Mouse (Mus musculus): ENCODE data around the gene Ak5. TPM values are rescaled to one million over a fixed set of nuclear protein-coding genes. Genes with fewer than 3 reads are reported as not detected.
"Not testable (repeated sequence)": the region's sequence is repeated elsewhere in the genome, so short reads cannot be mapped to it uniquely, and the experiment has no call there.

Gene Ak5
- polyA plus RNA-seq, 1 experiment from 2014 or later, result 1.2 TPM

DNA sequence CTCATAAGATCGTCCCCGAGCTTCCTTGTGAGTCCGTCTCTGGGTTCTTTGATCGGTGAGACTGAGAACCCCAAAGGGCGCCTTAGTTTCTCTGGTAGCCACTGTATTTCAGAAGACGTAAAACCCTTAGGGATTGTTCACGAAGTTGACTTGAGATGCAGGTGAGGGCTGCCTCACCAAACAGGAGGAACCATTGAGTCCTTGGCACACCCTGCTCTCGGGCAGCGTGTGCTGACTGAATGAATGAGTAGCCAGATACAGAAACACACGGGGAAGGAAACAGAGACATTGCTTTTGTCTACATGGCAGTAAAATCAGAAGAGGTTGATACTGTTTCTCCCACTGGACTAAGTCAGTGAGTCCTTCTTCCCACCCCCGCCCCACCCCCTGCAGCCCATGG lies 48.1 kb downstream of the Ak5 start:
- Histone ChIP-seq H3K4me3 (replicated peaks) (no peak overlapping the region), H3K9ac (no peak overlapping the region), H3K9me3 (no peaks in the 10 kb centered on the region), H3K27me3 (no peaks in the 10 kb centered on the region), H3K36me3 (replicated peaks) (no peaks in the 10 kb centered on the region), H3K4me2 (0 out of 2 replicates have a peak overlapping the region, but pooled peaks have one; percentile 13), H3K27ac (no peak overlapping the region), H3K4me1 (peaks cover 9% of the 10 kb centered on the region; the same call in 1 of the 2 replicates)
- no peak for ATAC-seq (ENCODE audit: low FRiP score)
- WGBS, result 66% methylated on average over 11 of the region's 11 CpGs

DNA sequence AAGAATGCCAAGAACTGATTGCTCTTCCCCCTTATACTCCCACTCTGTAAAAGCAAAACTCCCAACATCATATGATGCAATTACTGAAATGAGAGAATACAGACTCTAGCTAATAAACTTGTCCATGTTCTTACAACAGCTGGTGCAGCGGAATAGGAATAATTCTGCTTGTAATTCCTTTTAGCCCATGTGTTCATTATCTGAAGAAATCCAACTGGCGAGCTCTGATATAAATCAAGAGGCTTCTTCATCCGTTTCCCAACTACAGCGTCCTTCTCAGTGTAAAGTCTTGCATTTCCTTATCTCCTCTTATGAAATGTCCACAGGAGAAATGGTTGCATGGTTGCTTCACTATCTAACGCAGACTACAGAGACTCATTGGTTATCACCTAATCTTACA lies 59.1 kb downstream of the Ak5 start:
- H3K4me2 ChIP-seq, result no peak overlapping the region
- ATAC-seq (ENCODE audit: low FRiP score), result no peak
- H3K27ac ChIP-seq, result no peak overlapping the region
- H3K9ac ChIP-seq, result no peak overlapping the region
- H3K4me1 ChIP-seq, result no peaks in the 10 kb centered on the region
- no peaks in the 10 kb centered on the region for H3K27me3 ChIP-seq
- 92% methylated on average over 5 of the region's 5 CpGs for WGBS
- no peaks in the 10 kb centered on the region for H3K9me3 ChIP-seq
- no peak overlapping the region for H3K4me3 ChIP-seq (replicated peaks)
- H3K36me3 ChIP-seq (replicated peaks), result no peaks in the 10 kb centered on the region

DNA sequence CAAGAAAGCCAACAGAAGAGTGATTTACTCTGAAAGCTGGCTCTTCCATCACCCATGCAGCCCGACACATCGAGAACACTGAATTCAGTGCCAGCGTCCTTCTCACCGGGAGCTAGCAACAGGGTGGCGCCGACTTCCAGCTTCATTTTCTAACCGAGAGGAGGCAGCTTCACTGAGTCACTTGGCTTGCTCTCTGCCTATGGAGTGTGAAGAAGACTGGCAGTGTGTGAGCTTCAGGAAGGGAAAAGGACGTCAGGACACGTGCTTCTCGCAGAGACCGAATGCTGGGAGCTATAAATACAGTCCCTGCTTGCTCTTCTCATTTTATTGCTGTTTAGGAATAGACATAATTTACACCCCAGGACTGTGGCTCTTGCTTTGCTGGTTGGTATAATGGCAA lies 62.3 kb downstream of the Ak5 start:
- no peak overlapping the region for H3K27ac ChIP-seq
- H3K4me2 ChIP-seq, result no peak overlapping the region
- H3K27me3 ChIP-seq, result no peaks in the 10 kb centered on the region
- WGBS, result 78% methylated on average over 11 of the region's 11 CpGs
- H3K36me3 ChIP-seq (replicated peaks), result no peaks in the 10 kb centered on the region
- no peaks in the 10 kb centered on the region for H3K9me3 ChIP-seq
- no peak overlapping the region for H3K9ac ChIP-seq
- no peak for ATAC-seq (ENCODE audit: low FRiP score)
- H3K4me1 ChIP-seq, result no peaks in the 10 kb centered on the region
- H3K4me3 ChIP-seq (replicated peaks), result no peak overlapping the region

DNA sequence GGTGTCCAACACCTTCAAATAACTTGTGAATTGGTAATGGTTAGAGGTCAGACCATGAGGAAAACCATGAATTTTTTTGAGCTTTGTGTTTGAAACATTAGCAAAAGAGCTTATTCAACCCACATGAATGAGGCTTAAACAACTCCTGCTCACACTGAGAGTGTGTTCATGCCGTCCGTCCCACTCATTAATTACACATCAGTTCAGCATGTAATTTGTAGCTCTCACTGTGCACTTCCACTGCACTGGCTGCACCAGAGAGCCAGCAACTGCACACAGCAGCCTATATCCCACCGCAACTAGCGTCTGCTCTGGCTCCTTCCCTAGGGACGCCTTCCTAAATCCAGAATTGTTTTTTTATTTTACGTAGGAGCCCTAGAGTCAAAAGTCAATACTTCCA lies 68.5 kb downstream of the Ak5 start:
- H3K4me3 ChIP-seq (replicated peaks), result no peak overlapping the region
- ATAC-seq (ENCODE audit: low FRiP score), result no peak
- 49% methylated on average over 6 of the region's 6 CpGs for WGBS
- 0 out of 2 replicates have a peak, but pooled peaks cover 6% of the 10 kb centered on the region for H3K4me1 ChIP-seq
- no peak overlapping the region for H3K4me2 ChIP-seq
- H3K27me3 ChIP-seq, result no peaks in the 10 kb centered on the region
- no peaks in the 10 kb centered on the region for H3K36me3 ChIP-seq (replicated peaks)
- H3K27ac ChIP-seq, result no peak overlapping the region
- H3K9me3 ChIP-seq, result no peaks in the 10 kb centered on the region
- no peak overlapping the region for H3K9ac ChIP-seq

DNA sequence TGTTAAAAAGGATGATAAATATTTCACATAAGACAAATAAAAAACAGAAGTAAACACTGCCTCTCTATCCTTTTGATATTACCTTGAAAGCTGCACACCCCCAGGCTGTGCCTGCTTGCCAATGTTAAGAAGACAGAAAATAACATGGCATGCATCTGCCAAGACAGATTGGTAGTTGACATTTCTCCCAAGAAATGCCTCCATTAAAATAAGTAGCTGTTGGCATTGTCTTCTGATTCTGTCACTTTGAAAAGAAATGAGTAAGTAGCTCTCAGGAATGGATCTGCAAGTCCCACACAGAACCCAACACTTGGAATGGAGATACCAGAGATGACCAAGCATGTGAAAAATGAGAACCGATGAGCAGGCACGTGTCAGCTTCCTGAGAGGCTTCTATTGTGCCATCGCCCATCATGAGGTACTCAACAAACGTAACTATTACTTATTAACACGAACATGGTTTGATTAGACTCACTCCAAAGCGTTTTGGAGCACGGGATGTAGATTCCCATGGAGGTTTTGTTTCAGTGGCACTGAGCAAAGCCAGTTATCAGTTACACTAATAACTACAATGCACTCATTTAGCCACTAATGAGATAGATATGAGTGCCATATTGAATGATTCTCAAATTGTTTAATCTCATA lies 71.6 kb downstream of the Ak5 start:
- no peaks in the 10 kb centered on the region for H3K36me3 ChIP-seq (replicated peaks)
- no peak overlapping the region for H3K4me2 ChIP-seq
- H3K27ac ChIP-seq, result no peak overlapping the region
- no peak overlapping the region for H3K9ac ChIP-seq
- no peaks in the 10 kb centered on the region for H3K9me3 ChIP-seq
- H3K27me3 ChIP-seq, result no peaks in the 10 kb centered on the region
- H3K4me1 ChIP-seq, result 0 out of 2 replicates have a peak, but pooled peaks cover 6% of the 10 kb centered on the region
- H3K4me3 ChIP-seq (replicated peaks), result no peak overlapping the region
- WGBS, result 89% methylated on average over 7 of the region's 7 CpGs
- ATAC-seq (ENCODE audit: low FRiP score), result no peak

DNA sequence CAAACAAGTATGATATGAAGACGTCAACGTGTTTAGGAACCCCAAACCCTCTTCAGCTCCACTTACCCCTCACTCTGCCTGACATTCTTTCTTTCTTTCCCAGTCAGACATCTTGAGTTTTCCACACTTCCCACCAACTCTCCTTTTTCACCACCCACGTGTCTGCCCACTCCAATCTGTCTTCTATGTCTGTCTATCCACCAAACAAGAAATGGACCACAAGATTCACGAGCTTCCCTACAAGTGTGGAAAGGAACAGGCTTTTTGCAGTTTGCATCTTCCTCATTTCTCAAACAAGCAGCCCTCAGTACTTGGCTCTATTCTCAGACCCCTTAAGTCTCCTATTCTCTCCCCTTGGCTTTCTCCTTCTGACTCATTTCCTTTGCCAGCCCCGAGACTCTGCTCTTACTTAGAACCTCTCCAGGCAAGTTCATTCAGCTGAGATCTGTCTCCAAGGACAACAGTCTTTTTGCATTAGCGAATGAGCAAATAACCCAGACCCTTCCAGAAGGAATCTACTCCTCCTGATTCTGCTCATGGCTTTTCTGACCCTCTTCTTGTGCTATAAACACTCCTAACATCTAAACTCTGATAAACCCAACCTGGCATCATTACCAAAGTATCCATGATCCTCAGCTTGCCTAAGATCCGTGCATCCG lies 75.3 kb downstream of the Ak5 start:
- Histone ChIP-seq H3K36me3 (replicated peaks) (no peaks in the 10 kb centered on the region), H3K27me3 (0 out of 2 replicates have a peak, but pooled peaks cover 3% of the 10 kb centered on the region), H3K27ac (no peak overlapping the region), H3K9me3 (no peaks in the 10 kb centered on the region), H3K4me3 (replicated peaks) (no peak overlapping the region), H3K4me1 (no peaks in the 10 kb centered on the region), H3K9ac (no peak overlapping the region), H3K4me2 (no peak overlapping the region)
- WGBS, result 84% methylated on average over 8 of the region's 8 CpGs
- no peak for ATAC-seq (ENCODE audit: low FRiP score)

DNA sequence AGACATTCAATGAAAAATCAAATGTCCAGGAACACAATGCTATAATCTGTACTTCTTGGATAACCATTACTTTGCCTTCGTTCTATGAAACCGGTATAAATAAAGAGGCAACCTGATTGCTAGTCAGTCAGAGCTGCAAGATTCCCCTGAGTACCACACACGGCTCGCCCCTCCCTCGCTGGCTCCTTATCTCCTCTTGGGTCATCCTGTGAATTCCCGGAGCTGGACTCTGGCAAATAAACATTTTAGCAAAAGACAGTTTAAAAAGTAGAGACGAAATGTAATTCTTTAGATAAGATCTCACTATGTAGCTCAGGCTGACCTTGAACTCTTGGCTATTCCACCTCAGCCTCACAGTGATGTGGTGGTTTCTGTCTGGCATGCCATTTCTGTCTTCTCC lies 77.7 kb downstream of the Ak5 start:
- H3K27ac ChIP-seq, result no peak overlapping the region
- H3K4me3 ChIP-seq (replicated peaks), result no peak overlapping the region
- ATAC-seq (ENCODE audit: low FRiP score), result no peak
- H3K4me1 ChIP-seq, result no peaks in the 10 kb centered on the region
- no peak overlapping the region for H3K4me2 ChIP-seq
- 0 out of 2 replicates have a peak, but pooled peaks cover 3% of the 10 kb centered on the region for H3K27me3 ChIP-seq
- WGBS, result 87% methylated on average over 7 of the region's 7 CpGs
- H3K36me3 ChIP-seq (replicated peaks), result no peaks in the 10 kb centered on the region
- H3K9me3 ChIP-seq, result no peaks in the 10 kb centered on the region
- H3K9ac ChIP-seq, result no peak overlapping the region

DNA sequence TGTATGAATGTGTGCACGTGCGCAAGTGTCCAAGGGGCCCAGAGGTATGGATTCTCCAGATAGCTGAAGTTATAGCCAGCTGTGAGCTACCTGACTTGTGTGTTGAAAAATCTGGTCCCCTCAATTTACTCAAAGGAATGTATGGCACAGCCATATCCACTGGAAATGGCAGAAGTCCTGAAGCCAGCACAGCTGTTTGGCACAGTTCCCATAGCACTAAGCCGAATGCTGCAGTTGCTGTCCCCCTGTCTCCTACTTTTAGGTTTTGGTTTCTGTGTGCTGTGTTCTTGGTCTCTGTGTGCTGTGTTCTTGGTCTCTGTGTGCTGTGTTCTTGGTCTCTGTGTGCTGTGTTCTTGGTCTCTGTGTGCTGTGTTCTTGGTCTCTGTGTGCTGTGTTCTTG lies 79.1 kb downstream of the Ak5 start:
- H3K4me1 ChIP-seq; H3K27me3 ChIP-seq; H3K27ac ChIP-seq; H3K4me3 ChIP-seq (replicated peaks); H3K36me3 ChIP-seq (replicated peaks); H3K4me2 ChIP-seq; ATAC-seq (ENCODE audit: low FRiP score); H3K9ac ChIP-seq; H3K9me3 ChIP-seq: not testable (repeated sequence)
- 97% methylated on average over 3 of the region's 3 CpGs for WGBS

DNA sequence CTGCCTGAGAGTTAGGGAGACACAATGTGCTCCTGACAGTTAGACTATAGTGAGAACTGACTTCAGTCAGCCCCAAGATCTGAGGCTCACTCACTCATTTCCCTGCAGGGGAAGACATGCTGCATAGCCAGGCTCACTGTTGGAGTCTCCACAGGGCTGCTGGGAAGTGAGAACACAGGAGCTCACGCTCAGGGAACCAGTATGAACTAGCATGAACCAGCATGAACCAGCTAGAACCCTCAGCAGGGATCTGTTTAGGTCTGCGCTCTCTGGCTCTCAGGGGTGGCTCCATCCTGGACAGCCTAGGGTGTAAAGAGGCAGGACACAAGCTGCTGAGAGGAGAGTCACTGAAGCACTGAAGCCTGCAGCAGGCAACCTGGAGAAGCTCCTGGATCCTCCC lies 81.2 kb downstream of the Ak5 start:
- Histone ChIP-seq H3K4me1 (no peaks in the 10 kb centered on the region), H3K27me3 (0 out of 2 replicates have a peak, but pooled peaks cover 3% of the 10 kb centered on the region), H3K27ac (no peak overlapping the region), H3K4me2 (no peak overlapping the region), H3K9ac (no peak overlapping the region), H3K9me3 (no peaks in the 10 kb centered on the region), H3K4me3 (replicated peaks) (no peak overlapping the region), H3K36me3 (replicated peaks) (no peaks in the 10 kb centered on the region)
- WGBS, result 76% methylated on average over 2 of the region's 2 CpGs
- no peak for ATAC-seq (ENCODE audit: low FRiP score)

DNA sequence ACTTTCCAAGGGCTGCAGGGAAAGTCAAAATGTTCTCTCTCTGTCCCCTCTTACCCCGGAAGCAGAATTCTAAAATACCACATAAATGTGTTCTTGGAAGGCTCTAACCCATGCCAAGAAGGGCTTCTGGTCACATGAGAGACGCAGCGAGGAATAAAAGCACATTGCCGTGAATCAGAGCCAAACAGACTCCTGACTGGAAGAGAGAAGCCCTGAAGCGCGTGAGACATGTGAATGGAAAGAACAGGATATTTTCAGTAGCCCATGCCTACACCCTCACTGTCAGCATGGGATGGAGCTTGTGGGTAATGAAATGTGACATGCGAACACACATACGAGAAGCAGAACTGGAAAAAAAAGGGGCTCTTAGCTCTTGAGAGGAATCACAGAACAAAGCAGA lies 82.0 kb downstream of the Ak5 start:
- 90% methylated on average over 8 of the region's 8 CpGs for WGBS
- no peak overlapping the region for H3K4me2 ChIP-seq
- ATAC-seq (ENCODE audit: low FRiP score), result no peak
- no peak overlapping the region for H3K4me3 ChIP-seq (replicated peaks)
- H3K4me1 ChIP-seq, result no peaks in the 10 kb centered on the region
- no peak overlapping the region for H3K27ac ChIP-seq
- H3K36me3 ChIP-seq (replicated peaks), result no peaks in the 10 kb centered on the region
- H3K27me3 ChIP-seq, result 0 out of 2 replicates have a peak, but pooled peaks cover 3% of the 10 kb centered on the region
- H3K9me3 ChIP-seq, result no peaks in the 10 kb centered on the region
- no peak overlapping the region for H3K9ac ChIP-seq

DNA sequence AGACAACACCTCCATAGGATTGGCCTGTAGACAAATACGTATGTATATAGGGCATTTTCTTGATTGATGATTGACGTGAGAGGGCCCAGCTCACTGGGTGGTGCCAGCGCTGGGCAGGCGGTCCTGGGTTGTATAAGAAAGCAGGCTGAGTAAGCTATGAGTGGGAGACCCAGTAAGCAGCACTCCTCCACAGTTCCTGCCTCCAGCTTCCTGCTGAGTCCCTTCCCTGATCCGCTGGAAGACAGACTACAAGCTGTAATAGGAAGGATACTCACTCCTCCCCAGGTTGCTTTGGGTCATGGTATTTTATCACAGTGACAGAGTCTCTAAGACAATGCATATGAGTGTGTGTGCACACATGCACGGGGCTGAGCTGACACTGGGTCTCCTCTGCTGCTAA lies 82.6 kb downstream of the Ak5 start:
- Histone ChIP-seq H3K36me3 (replicated peaks) (no peaks in the 10 kb centered on the region), H3K9ac (no peak overlapping the region), H3K9me3 (no peaks in the 10 kb centered on the region), H3K27me3 (0 out of 2 replicates have a peak, but pooled peaks cover 3% of the 10 kb centered on the region), H3K4me1 (no peaks in the 10 kb centered on the region), H3K4me2 (no peak overlapping the region), H3K27ac (no peak overlapping the region), H3K4me3 (replicated peaks) (no peak overlapping the region)
- WGBS, result 73% methylated on average over 6 of the region's 6 CpGs
- no peak for ATAC-seq (ENCODE audit: low FRiP score)

DNA sequence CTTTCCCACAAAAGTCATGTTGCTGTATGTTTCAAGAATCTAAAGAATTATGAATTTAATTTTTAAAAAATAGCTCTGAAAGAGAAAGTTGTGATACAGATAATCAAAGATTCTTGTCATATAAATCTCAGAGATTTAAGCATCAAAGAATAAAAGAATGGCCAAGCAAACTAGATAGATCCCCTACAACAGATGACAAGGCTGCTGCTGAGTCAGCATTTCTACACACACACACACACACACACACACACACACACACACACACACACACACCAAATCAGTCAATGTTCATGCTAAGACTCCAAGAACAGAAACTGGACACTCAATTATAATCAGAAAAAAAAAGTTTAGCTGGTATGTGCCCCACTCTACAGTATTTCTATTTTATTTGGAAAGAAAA lies 85.1 kb downstream of the Ak5 start:
- no peaks in the 10 kb centered on the region for H3K9me3 ChIP-seq
- no peak overlapping the region for H3K27ac ChIP-seq
- H3K4me1 ChIP-seq, result peaks cover 9% of the 10 kb centered on the region
- ATAC-seq (ENCODE audit: low FRiP score), result no peak
- no peak overlapping the region for H3K4me3 ChIP-seq (replicated peaks)
- no peaks in the 10 kb centered on the region for H3K36me3 ChIP-seq (replicated peaks)
- no peak overlapping the region for H3K9ac ChIP-seq
- H3K4me2 ChIP-seq, result no peak overlapping the region
- H3K27me3 ChIP-seq, result no peaks in the 10 kb centered on the region

DNA sequence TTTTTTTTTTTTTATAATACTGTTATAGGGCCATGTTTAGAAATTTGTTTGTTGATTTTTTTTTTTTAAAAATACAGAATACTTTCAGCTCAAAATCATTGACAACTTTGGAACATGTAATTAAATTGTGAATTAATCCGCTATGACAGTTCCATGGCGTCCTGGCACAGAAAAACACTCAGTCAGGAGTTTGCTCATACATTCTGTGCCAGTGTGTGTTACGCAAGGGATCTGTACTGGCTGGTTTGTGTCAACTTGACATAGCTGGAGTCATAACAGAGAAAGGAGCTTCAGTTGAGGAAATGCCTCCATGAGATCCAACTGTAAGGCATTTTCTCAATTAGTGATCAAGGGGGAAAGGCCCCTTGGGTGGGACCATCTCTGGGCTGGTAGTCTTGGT lies 86.3 kb downstream of the Ak5 start:
- H3K4me2 ChIP-seq; H3K36me3 ChIP-seq (replicated peaks); H3K9me3 ChIP-seq; H3K4me3 ChIP-seq (replicated peaks); ATAC-seq (ENCODE audit: low FRiP score); H3K9ac ChIP-seq; H3K27ac ChIP-seq; H3K27me3 ChIP-seq: not testable (repeated sequence)
- 91% methylated on average over 3 of the region's 3 CpGs for WGBS
- peaks cover 13% of the 10 kb centered on the region for H3K4me1 ChIP-seq
